ENCODE assay signal across 14 mouse cellular contexts in genomic region chr17:47990392-47991123, GRCm38 (mm10). TPM values are rescaled to one million over a fixed set of nuclear protein-coding genes. Genes with fewer than 3 reads are reported as not detected.
DNase-seq lines count a peak whose midpoint lies in the region; ATAC-seq and TF ChIP-seq lines count a peak whose summit lies in the region.
"Had no signal": no experiment of that assay in that cellular context is flagged by ENCODE, and none has a peak within 500 bp of the region (broad histone marks: within the 10 kb centered on the region; RNA-seq: fewer than 3 reads in every experiment).

No protein-coding gene starts in this region.

- TF ChIP-seq POLR2A in small intestine, adult 2 months (IDR thresholded peaks at IDR 0.05; ENCODE audit: low read depth, low read length), result no peak

- DNase-seq in midbrain, embryonic 11.5 days (ENCODE audit: low spot score, missing footprints), result no peak
- DNase-seq in left cerebral cortex, postnatal 25 days (ENCODE audit: low spot score in 2 of 2), result no peak
- DNase-seq in left cerebral cortex, adult 18-20 months (ENCODE audit: low spot score in 2 of 2), result no peak
- DNase-seq in cerebellum, postnatal 10 days, result no peak
- DNase-seq: adrenal gland, postnatal 25 days; cerebellum, adult 18-20 months; kidney, adult 8-10 months; lung, adult 2 months had no signal

- no peak overlapping the region for H3K4me3 ChIP-seq in midbrain, embryonic 11.5 days (ENCODE audit: low read depth, low read length)
- H3K4me3 ChIP-seq in midbrain, embryonic 16.5 days (ENCODE audit: low read depth, low read length), result no peak overlapping the region
- no peak overlapping the region for H3K4me3 ChIP-seq in forebrain, embryonic 13.5 days
- H3K4me3 ChIP-seq in intestine, postnatal 0 days (ENCODE audit: low read depth, low read length), result no peak overlapping the region
- H3K4me3 ChIP-seq in small intestine, adult 2 months (ENCODE audit: low read depth, low read length), result no peak overlapping the region
- H3K4me3 ChIP-seq: heart, embryonic 12.5 days had no signal

- no peak overlapping the region for H3K4me2 ChIP-seq in midbrain, embryonic 11.5 days
- no peak overlapping the region for H3K4me2 ChIP-seq in midbrain, embryonic 16.5 days (ENCODE audit: low read length)
- 0 out of 2 replicates have a peak overlapping the region, but pooled peaks have one; percentile 12 for H3K4me2 ChIP-seq in forebrain, embryonic 13.5 days
- H3K4me2 ChIP-seq in intestine, postnatal 0 days (replicated peaks; ENCODE audit: low read depth), result no peak overlapping the region
- H3K4me2 ChIP-seq: heart, embryonic 12.5 days had no signal

- WGBS in midbrain, embryonic 11.5 days, result 48% methylated on average over 10 of the region's 10 CpGs
- 48% methylated on average over 10 of the region's 10 CpGs for WGBS in midbrain, embryonic 16.5 days
- WGBS in forebrain, embryonic 13.5 days, result 45% methylated on average over 10 of the region's 10 CpGs
- 41% methylated on average over 10 of the region's 10 CpGs for WGBS in intestine, postnatal 0 days
- WGBS in small intestine, adult 2 months, result 34% methylated on average over 10 of the region's 10 CpGs

- no peaks in the 10 kb centered on the region for H3K36me3 ChIP-seq in midbrain, embryonic 11.5 days (ENCODE audit: control insufficient read depth, insufficient read depth, low read length)
- H3K36me3 ChIP-seq in midbrain, embryonic 16.5 days (ENCODE audit: control insufficient read depth, insufficient read depth, low read length), result no peaks in the 10 kb centered on the region
- no peaks in the 10 kb centered on the region for H3K36me3 ChIP-seq in forebrain, embryonic 13.5 days (ENCODE audit: poor library complexity, severe bottlenecking)
- H3K36me3 ChIP-seq in intestine, postnatal 0 days (ENCODE audit: control insufficient read depth, insufficient read depth), result no peaks in the 10 kb centered on the region
- no peaks in the 10 kb centered on the region for H3K36me3 ChIP-seq in small intestine, adult 2 months (ENCODE audit: control insufficient read depth, insufficient read depth, low read length)
- H3K36me3 ChIP-seq: G1E; heart, embryonic 12.5 days had no signal

- H3K4me1 ChIP-seq in midbrain, embryonic 11.5 days (ENCODE audit: control insufficient read depth, insufficient read depth, low read length), result peaks cover 16% of the 10 kb centered on the region
- no peaks in the 10 kb centered on the region for H3K4me1 ChIP-seq in midbrain, embryonic 16.5 days (ENCODE audit: control insufficient read depth, insufficient read depth, low read length)
- H3K4me1 ChIP-seq in forebrain, embryonic 13.5 days, result peaks cover 22% of the 10 kb centered on the region
- H3K4me1 ChIP-seq in intestine, postnatal 0 days (replicated peaks; ENCODE audit: control insufficient read depth, insufficient read depth, low read length), result peaks cover 9% of the 10 kb centered on the region; the same call in 1 of the 2 replicates
- peaks cover 4% of the 10 kb centered on the region for H3K4me1 ChIP-seq in small intestine, adult 2 months (ENCODE audit: control insufficient read depth, insufficient read depth, insufficient read length, low read length)

- peak overlapping the region; percentile 28; the same call in 1 of the 2 replicates for H3K9ac ChIP-seq in midbrain, embryonic 11.5 days (ENCODE audit: low read length)
- H3K9ac ChIP-seq in midbrain, embryonic 16.5 days (ENCODE audit: low read depth, low read length), result no peak overlapping the region
- H3K9ac ChIP-seq in forebrain, embryonic 13.5 days, result no peak overlapping the region
- no peak overlapping the region for H3K9ac ChIP-seq in intestine, postnatal 0 days (ENCODE audit: low read depth, low read length)

- no peaks in the 10 kb centered on the region for H3K27me3 ChIP-seq in midbrain, embryonic 11.5 days (ENCODE audit: control insufficient read depth, insufficient read depth, low read length)
- H3K27me3 ChIP-seq in midbrain, embryonic 16.5 days (ENCODE audit: control insufficient read depth, insufficient read depth, low read depth, low read length), result no peaks in the 10 kb centered on the region
- no peaks in the 10 kb centered on the region for H3K27me3 ChIP-seq in forebrain, embryonic 13.5 days
- H3K27me3 ChIP-seq in intestine, postnatal 0 days (replicated peaks; ENCODE audit: control insufficient read depth, insufficient read depth, low read length), result no peaks in the 10 kb centered on the region
- H3K27me3 ChIP-seq in small intestine, adult 2 months (ENCODE audit: control insufficient read depth, insufficient read depth, low read length), result no peaks in the 10 kb centered on the region
- H3K27me3 ChIP-seq: heart, embryonic 12.5 days had no signal

- TF ChIP-seq CTCF in intestine, postnatal 0 days (IDR thresholded peaks at IDR 0.05; ENCODE audit: low read depth), result no peak
- TF ChIP-seq CTCF in small intestine, adult 2 months (IDR thresholded peaks at IDR 0.05; ENCODE audit: extremely low read depth, insufficient read length, insufficient replicate concordance, low read depth, low read length), result no peak

- intact Hi-C loops in left cerebral cortex, postnatal 25 days (cut with DNase I), result no loop called here

- no peaks in the 10 kb centered on the region for H3K9me3 ChIP-seq in midbrain, embryonic 11.5 days (ENCODE audit: control insufficient read depth, low read length)
- H3K9me3 ChIP-seq in midbrain, embryonic 16.5 days (replicated peaks; ENCODE audit: control insufficient read depth, low read length, poor library complexity, severe bottlenecking), result no peaks in the 10 kb centered on the region
- no peaks in the 10 kb centered on the region for H3K9me3 ChIP-seq in forebrain, embryonic 13.5 days (replicated peaks)
- H3K9me3 ChIP-seq in intestine, postnatal 0 days (ENCODE audit: control insufficient read depth), result no peaks in the 10 kb centered on the region
- H3K9me3 ChIP-seq: heart, embryonic 12.5 days had no signal

- peak overlapping the region; percentile 63 for H3K27ac ChIP-seq in midbrain, embryonic 11.5 days (ENCODE audit: low read depth, low read length)
- no peak overlapping the region for H3K27ac ChIP-seq in midbrain, embryonic 16.5 days (ENCODE audit: low read length)
- peak overlapping the region; percentile 74 for H3K27ac ChIP-seq in forebrain, embryonic 13.5 days
- no peak overlapping the region for H3K27ac ChIP-seq in intestine, postnatal 0 days (ENCODE audit: low read depth, low read length)
- peak overlapping the region; percentile 8; the same call in 1 of the 2 replicates for H3K27ac ChIP-seq in small intestine, adult 2 months (ENCODE audit: insufficient read depth, low read depth, low read length)

- peak; percentile 62 for ATAC-seq in midbrain, embryonic 11.5 days (ENCODE audit: low FRiP score)
- no peak for ATAC-seq in midbrain, embryonic 16.5 days
- no peak for ATAC-seq in forebrain, embryonic 13.5 days
- peak; percentile 32; the same call in 1 of the 2 replicates for ATAC-seq in intestine, postnatal 0 days

RNA-seq across cellular contexts. Expression of gene 1700122O11Rik, which starts 47.5 kb away (rescaled TPM):
- not detected in 2 replicates for polyA plus RNA-seq in midbrain, embryonic 11.5 days (2014; fragmentation: Nextera tagmentation; extraction: Ambion mirVana)
- not detected in 2 replicates for polyA plus RNA-seq in midbrain, embryonic 16.5 days (2015; fragmentation: Nextera tagmentation; extraction: Ambion mirVana)
- not detected in 2 replicates for polyA plus RNA-seq in forebrain, embryonic 13.5 days (2015; fragmentation: Nextera tagmentation; extraction: Ambion mirVana)
- polyA plus RNA-seq in intestine, postnatal 0 days (2015; fragmentation: Nextera tagmentation; extraction: Ambion mirVana), result not detected in 2 replicates
- polyA plus RNA-seq in small intestine, adult 2 months (2012; rRNA removed), result not detected in 2 replicates
- not detected for total RNA-seq in left cerebral cortex, postnatal 25 days (2021)
- not detected for total RNA-seq in left cerebral cortex, adult 18-20 months (2021)
- total RNA-seq: adrenal gland, postnatal 25 days; G1E had no signal
- polyA plus RNA-seq: G1E; heart, embryonic 12.5 days; lung, adult 2 months had no signal

Comparison
In these comparisons a context has a peak if more than half of its experiments do, and no peak if none do; other contexts are left out.
1. ATAC-seq: peak in midbrain, embryonic 11.5 days (single experiment) and intestine, postnatal 0 days (single experiment); none in midbrain, embryonic 16.5 days (single experiment) and forebrain, embryonic 13.5 days (single experiment).
2. H3K27ac ChIP-seq: peak in midbrain, embryonic 11.5 days (single experiment), forebrain, embryonic 13.5 days (single experiment) and small intestine, adult 2 months (single experiment); none in midbrain, embryonic 16.5 days (single experiment) and intestine, postnatal 0 days (single experiment).